Mouse (Mus musculus) heart, embryonic 13.5 days (tissue): ENCODE measurements around the gene Rab26. TPM values are rescaled to one million over a fixed set of nuclear protein-coding genes. Genes with fewer than 3 reads are reported as not detected.

Experiments
- ATAC-seq: fragments of 200-750 bp; cut with Nextera tagmentation; 2 replicates; pipeline ENCODE4 v1.8.0; 2017; ENCODE audit warnings: moderate TSS enrichment; ENCODE audit not compliant: insufficient number of reproducible peaks, low FRiP score, low TSS enrichment; ENCODE audit errors: extremely low read depth
- H3K27ac ChIP-seq: fragments of 300-500 bp; sonication (generic); replicated peaks from 2 replicates; pipeline ENCODE4 v1.5.1; 2015; ENCODE audit warnings: moderate library complexity, mild to moderate bottlenecking, inconsistent platforms
- H3K27me3 ChIP-seq: fragments of 300-500 bp; sonication (generic); replicated peaks from 2 replicates; pipeline ENCODE4 v1.6.1; 2015; ENCODE audit warnings: mild to moderate bottlenecking, inconsistent platforms
- H3K36me3 ChIP-seq: fragments of 300-500 bp; sonication (generic); 2 replicates; pipeline ENCODE4 v1.6.1; 2015; ENCODE audit warnings: mild to moderate bottlenecking, inconsistent platforms
- H3K4me1 ChIP-seq: fragments of 300-500 bp; sonication (generic); 2 replicates; pipeline ENCODE4 v1.6.1; 2015; ENCODE audit warnings: inconsistent platforms
- H3K4me2 ChIP-seq: fragments of 300-500 bp; sonication (generic); 2 replicates; pipeline ENCODE4 v1.6.1; 2015; ENCODE audit warnings: inconsistent platforms, mild to moderate bottlenecking, moderate library complexity
- H3K4me3 ChIP-seq: fragments of 300-500 bp; sonication (generic); 2 replicates; pipeline ENCODE4 v1.5.1; 2015; ENCODE audit warnings: moderate library complexity, mild to moderate bottlenecking, inconsistent platforms
- H3K9ac ChIP-seq: fragments of 300-500 bp; sonication (generic); 2 replicates; pipeline ENCODE4 v1.6.1; 2015; ENCODE audit warnings: inconsistent platforms, mild to moderate bottlenecking, moderate library complexity
- H3K9me3 ChIP-seq: fragments of 300-500 bp; sonication (generic); 2 replicates; pipeline ENCODE4 v1.6.1; 2016; ENCODE audit warnings: inconsistent platforms
- WGBS: fragments of 180-500 bp; shearing (Covaris S2); methylation state at CpG from one replicate; pipeline ENCODE4 v1.1.7; 2015; ENCODE audit warnings: mixed read lengths; 5-methylcytosine and 5-hydroxymethylcytosine counted together
- polyA plus RNA-seq: library from polyadenylated mRNA; unstranded; fragments of >200 nt; fragmentation: Nextera tagmentation; extraction: Ambion mirVana; gene quantifications from 2 replicates; pipeline ENCODE4 v1.2.1, GENCODE M21; 2015

The Rab26 gene
- polyA plus RNA-seq = 1.0 and 1.4 TPM in 2 replicates

GRCm38 (mm10) chr17:24534160-24534718, at the start of gene Rab26:
Gene Rab26, minus strand, starts transcription at chr17:24534210.
- Histone ChIP-seq H3K9me3 (no peaks in the 10 kb centered on the region), H3K27ac (no peak within 1 kb of the TSS), H3K4me1 (peaks cover 39% of the 10 kb centered on the region), H3K4me2 (peak within 1 kb of the TSS; percentile 88), H3K27me3 (no peaks in the 10 kb centered on the region; the same call in 1 of the 2 replicates), H3K36me3 (peaks cover 21% of the 10 kb centered on the region), H3K4me3 (peak within 1 kb of the TSS; percentile 50), H3K9ac (peak within 1 kb of the TSS; percentile 74)
- 86% methylated on average over 8 of the region's 8 CpGs for WGBS
- no peak for ATAC-seq

- H3K9me3 ChIP-seq = no peaks in the 10 kb centered on the region
- H3K9ac ChIP-seq = no peak overlapping the region
- H3K4me1 ChIP-seq = no peaks in the 10 kb centered on the region
- no peak overlapping the region for H3K4me2 ChIP-seq
- 93% methylated on average over 2 of the region's 2 CpGs for WGBS
- no peak overlapping the region for H3K27ac ChIP-seq
- H3K4me3 ChIP-seq = no peak overlapping the region
- H3K27me3 ChIP-seq = no peaks in the 10 kb centered on the region
- ATAC-seq = no peak
- peaks cover 97% of the 10 kb centered on the region for H3K36me3 ChIP-seq
Measured at GRCm38 (mm10) chr17:24580287-24580686, 46.3 kb upstream of the Rab26 start.

- WGBS = 89% methylated on average over 3 of the region's 3 CpGs
- Histone ChIP-seq H3K36me3 (peaks cover 99% of the 10 kb centered on the region), H3K4me2 (no peak overlapping the region), H3K4me1 (no peaks in the 10 kb centered on the region), H3K4me3 (no peak overlapping the region), H3K9me3 (no peaks in the 10 kb centered on the region), H3K27ac (no peak overlapping the region), H3K27me3 (no peaks in the 10 kb centered on the region), H3K9ac (no peak overlapping the region)
- ATAC-seq = no peak
Measured at GRCm38 (mm10) chr17:24579532-24579931, 45.5 kb upstream of the Rab26 start.

- no peak overlapping the region for H3K4me2 ChIP-seq
- H3K9ac ChIP-seq = no peak overlapping the region
- no peaks in the 10 kb centered on the region for H3K4me1 ChIP-seq
- H3K27ac ChIP-seq = no peak overlapping the region
- no peaks in the 10 kb centered on the region for H3K9me3 ChIP-seq
- ATAC-seq = no peak
- WGBS = 86% methylated on average over 9 of the region's 9 CpGs
- H3K36me3 ChIP-seq = peaks cover 100% of the 10 kb centered on the region
- no peak overlapping the region for H3K4me3 ChIP-seq
- H3K27me3 ChIP-seq = no peaks in the 10 kb centered on the region
Measured at GRCm38 (mm10) chr17:24573811-24574210, 39.8 kb upstream of the Rab26 start.

- WGBS = 89% methylated on average over 12 of the region's 12 CpGs
Measured at GRCm38 (mm10) chr17:24572651-24573245, 38.7 kb upstream of the Rab26 start.

GRCm38 (mm10) chr17:24569837-24570236, 35.8 kb upstream of the Rab26 start:
- Histone ChIP-seq H3K4me1 (peaks cover 16% of the 10 kb centered on the region), H3K9me3 (no peaks in the 10 kb centered on the region), H3K36me3 (peaks cover 90% of the 10 kb centered on the region), H3K4me3 (no peak overlapping the region), H3K9ac (no peak overlapping the region), H3K27me3 (no peaks in the 10 kb centered on the region), H3K27ac (no peak overlapping the region), H3K4me2 (no peak overlapping the region)
- no peak for ATAC-seq
- 85% methylated on average over 4 of the region's 4 CpGs for WGBS

More at GRCm38 (mm10) chr17:24572651-24573245, 38.7 kb upstream of the Rab26 start:
- Histone ChIP-seq H3K9ac (no peak overlapping the region), H3K9me3 (no peaks in the 10 kb centered on the region), H3K4me1 (no peaks in the 10 kb centered on the region), H3K36me3 (peaks cover 99% of the 10 kb centered on the region), H3K27me3 (no peaks in the 10 kb centered on the region), H3K27ac (no peak overlapping the region), H3K4me2 (no peak overlapping the region), H3K4me3 (no peak overlapping the region)
- no peak for ATAC-seq

GRCm38 (mm10) chr17:24567034-24567779, 33.2 kb upstream of the Rab26 start:
- Histone ChIP-seq H3K9ac (peak overlapping the region; percentile 69), H3K36me3 (peaks cover 70% of the 10 kb centered on the region), H3K4me2 (no peak overlapping the region), H3K9me3 (no peaks in the 10 kb centered on the region), H3K27ac (peak overlapping the region; percentile 36; the same call in 1 of the 2 replicates), H3K4me1 (peaks cover 25% of the 10 kb centered on the region), H3K4me3 (no peak overlapping the region), H3K27me3 (no peaks in the 10 kb centered on the region)
- ATAC-seq = no peak
- WGBS = 47% methylated on average over 8 of the region's 8 CpGs

- peaks cover 55% of the 10 kb centered on the region for H3K36me3 ChIP-seq
- H3K4me3 ChIP-seq = no peak overlapping the region
Measured at GRCm38 (mm10) chr17:24565792-24566191, 31.8 kb upstream of the Rab26 start.

GRCm38 (mm10) chr17:24565092-24565491, 31.1 kb upstream of the Rab26 start:
- no peak overlapping the region for H3K27ac ChIP-seq
- no peak for ATAC-seq
- no peak overlapping the region for H3K9ac ChIP-seq
- no peak overlapping the region for H3K4me2 ChIP-seq
- no peak overlapping the region for H3K4me3 ChIP-seq
- 80% methylated on average over 3 of the region's 3 CpGs for WGBS
- H3K36me3 ChIP-seq = peaks cover 48% of the 10 kb centered on the region
- no peaks in the 10 kb centered on the region for H3K9me3 ChIP-seq
- H3K4me1 ChIP-seq = peaks cover 35% of the 10 kb centered on the region
- H3K27me3 ChIP-seq = no peaks in the 10 kb centered on the region

More at GRCm38 (mm10) chr17:24565792-24566191, 31.8 kb upstream of the Rab26 start:
- Histone ChIP-seq H3K27ac (no peak overlapping the region), H3K4me1 (peaks cover 28% of the 10 kb centered on the region), H3K4me2 (no peak overlapping the region), H3K9me3 (no peaks in the 10 kb centered on the region), H3K27me3 (no peaks in the 10 kb centered on the region), H3K9ac (no peak overlapping the region)
- WGBS = 80% methylated on average over 3 of the region's 3 CpGs
- ATAC-seq = no peak

GRCm38 (mm10) chr17:24564422-24564821, 30.4 kb upstream of the Rab26 start:
- Histone ChIP-seq H3K4me3 (no peak overlapping the region), H3K27me3 (no peaks in the 10 kb centered on the region), H3K4me2 (no peak overlapping the region), H3K4me1 (peaks cover 38% of the 10 kb centered on the region), H3K9ac (no peak overlapping the region), H3K9me3 (no peaks in the 10 kb centered on the region), H3K27ac (no peak overlapping the region), H3K36me3 (peaks cover 42% of the 10 kb centered on the region)
- 89% methylated on average over 4 of the region's 4 CpGs for WGBS
- ATAC-seq = no peak

- H3K27ac ChIP-seq = no peak overlapping the region
- 0 out of 2 replicates have a peak overlapping the region, but pooled peaks have one; percentile 13 for H3K9ac ChIP-seq
- peaks cover 34% of the 10 kb centered on the region for H3K36me3 ChIP-seq
- H3K27me3 ChIP-seq = no peaks in the 10 kb centered on the region
- no peaks in the 10 kb centered on the region for H3K9me3 ChIP-seq
- H3K4me2 ChIP-seq = no peak overlapping the region
- H3K4me3 ChIP-seq = no peak overlapping the region
- peaks cover 46% of the 10 kb centered on the region for H3K4me1 ChIP-seq
- ATAC-seq = no peak
- 60% methylated on average over 5 of the region's 5 CpGs for WGBS
Measured at GRCm38 (mm10) chr17:24563638-24564037, 29.6 kb upstream of the Rab26 start.
